Mouse (Mus musculus) midbrain, embryonic 12.5 days (tissue): ENCODE data around the gene Dvl2. TPM values are rescaled to one million over a fixed set of nuclear protein-coding genes. Genes with fewer than 3 reads are reported as not detected.
"Not testable (repeated sequence)": the region's sequence is repeated elsewhere in the genome, so short reads cannot be mapped to it uniquely, and the experiment has no call there.

Experiments used
- ATAC-seq: fragments of 200-750 bp; cut with Nextera tagmentation; 2 replicates; pipeline ENCODE4 v1.8.0; 2017; ENCODE audit warnings: low read depth, moderate TSS enrichment, moderate library complexity; ENCODE audit not compliant: low FRiP score
- H3K27ac ChIP-seq: fragments of 300-500 bp; sonication (generic); replicated peaks from 2 replicates; pipeline ENCODE4 v1.5.1; 2016; ENCODE audit warnings: mild to moderate bottlenecking
- H3K27me3 ChIP-seq: fragments of 300-500 bp; sonication (generic); 2 replicates; pipeline ENCODE4 v1.6.1; 2016; ENCODE audit warnings: mild to moderate bottlenecking
- H3K36me3 ChIP-seq: fragments of 300-500 bp; sonication (generic); 2 replicates; pipeline ENCODE4 v1.6.1; 2016
- H3K4me1 ChIP-seq: fragments of 300-500 bp; sonication (generic); 2 replicates; pipeline ENCODE4 v1.6.1; 2016
- H3K4me2 ChIP-seq: fragments of 300-500 bp; sonication (generic); replicated peaks from 2 replicates; pipeline ENCODE4 v1.6.1; 2016; ENCODE audit warnings: mild to moderate bottlenecking, moderate library complexity
- H3K4me3 ChIP-seq: fragments of 300-500 bp; sonication (generic); 2 replicates; pipeline ENCODE4 v1.5.1; 2016; ENCODE audit warnings: mild to moderate bottlenecking
- H3K9ac ChIP-seq: fragments of 300-500 bp; sonication (generic); replicated peaks from 2 replicates; pipeline ENCODE4 v1.6.1; 2016; ENCODE audit warnings: mild to moderate bottlenecking, moderate library complexity
- H3K9me3 ChIP-seq: fragments of 300-500 bp; sonication (generic); 2 replicates; pipeline ENCODE4 v1.6.1; 2016; ENCODE audit warnings: mild to moderate bottlenecking
- WGBS: fragments of 180-500 bp; shearing (Covaris S2); methylation state at CpG from one replicate; pipeline ENCODE4 v1.1.7; 2016; 5-methylcytosine and 5-hydroxymethylcytosine counted together
- polyA plus RNA-seq: library from polyadenylated mRNA; unstranded; fragments of >200 nt; fragmentation: Nextera tagmentation; extraction: Ambion mirVana; gene quantifications from 2 replicates; pipeline ENCODE4 v1.2.1, GENCODE M21; 2016

Dvl2 gene
- polyA plus RNA-seq = 45.3 and 49.2 TPM in 2 replicates

DNA sequence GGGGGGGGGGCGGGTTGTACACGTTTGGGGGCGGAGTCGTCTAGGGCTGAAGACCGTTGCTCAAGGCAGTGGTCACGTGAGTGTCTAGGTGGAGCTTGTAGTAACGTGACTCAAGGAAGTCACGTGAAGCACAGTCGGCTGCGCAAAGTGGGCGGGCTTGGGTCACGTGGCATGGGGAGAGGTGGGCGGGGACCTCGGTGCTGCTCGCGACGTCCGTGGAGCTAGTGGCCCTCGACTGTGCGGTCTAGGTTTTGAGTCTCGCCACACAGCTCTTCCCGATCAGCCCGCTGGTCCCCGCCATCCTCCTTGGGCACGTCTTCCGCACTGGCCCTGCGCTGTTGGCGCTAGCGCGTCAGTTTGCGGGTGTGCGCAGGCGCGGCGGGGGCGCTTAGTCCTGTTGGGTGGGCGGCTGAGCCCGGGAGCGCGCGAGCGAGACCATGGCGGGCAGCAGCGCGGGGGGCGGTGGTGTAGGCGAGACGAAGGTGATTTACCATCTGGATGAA is at the start of gene Dvl2:
TSS of gene Dvl2 (plus strand) at position 200 of the 503 bp plus-strand sequence.
- peak within 1 kb of the TSS; percentile 82 for H3K9ac ChIP-seq
- H3K4me3 ChIP-seq = peak within 1 kb of the TSS; percentile 79
- peak within 1 kb of the TSS; percentile 83 for H3K4me2 ChIP-seq
- 1% methylated on average over 44 of the region's 48 CpGs for WGBS
- H3K27me3 ChIP-seq = no peaks in the 10 kb centered on the region
- peak within 1 kb of the TSS; percentile 96 for H3K27ac ChIP-seq
- peaks cover 48% of the 10 kb centered on the region for H3K4me1 ChIP-seq
- no peaks in the 10 kb centered on the region for H3K9me3 ChIP-seq
- ATAC-seq = peak; percentile 61
- H3K36me3 ChIP-seq = peaks cover 34% of the 10 kb centered on the region

DNA sequence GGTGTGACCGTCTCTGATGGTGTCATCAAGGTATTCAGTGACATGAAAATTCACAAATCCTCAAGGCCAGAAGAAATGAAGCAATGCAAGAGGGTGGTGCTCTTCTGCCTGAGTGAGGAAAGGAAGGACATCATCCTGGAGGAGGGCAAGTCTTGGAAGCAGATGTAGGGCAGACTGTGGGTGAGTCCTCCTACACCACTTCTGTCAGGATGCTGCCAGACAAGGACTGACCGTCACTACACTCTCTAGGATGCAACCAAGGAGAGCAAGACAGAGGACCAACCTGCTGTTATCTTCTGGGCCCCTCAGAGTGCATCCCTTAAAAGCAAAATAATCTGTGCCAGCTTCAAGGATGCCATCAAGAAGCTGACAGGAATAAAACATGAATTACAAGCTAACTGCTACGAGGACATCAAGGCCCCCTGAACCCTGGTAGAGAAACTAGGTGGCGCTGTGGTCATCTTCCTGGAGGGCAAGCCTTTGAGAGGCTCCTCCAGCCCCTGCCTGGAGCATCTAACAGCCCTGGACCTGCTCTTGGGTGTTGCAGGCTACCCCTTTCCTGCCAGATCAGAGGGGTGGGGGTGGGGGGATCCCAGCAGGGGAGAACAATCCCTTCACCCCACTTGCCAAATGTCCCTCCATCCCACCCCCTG is 49.5 kb upstream of the Dvl2 start:
- peaks cover 16% of the 10 kb centered on the region for H3K27me3 ChIP-seq
- no peak for ATAC-seq
- no peaks in the 10 kb centered on the region for H3K36me3 ChIP-seq
- no peak overlapping the region for H3K4me2 ChIP-seq
- no peak overlapping the region for H3K4me3 ChIP-seq
- H3K9me3 ChIP-seq = no peaks in the 10 kb centered on the region
- peaks cover 17% of the 10 kb centered on the region for H3K4me1 ChIP-seq
- H3K9ac ChIP-seq = no peak overlapping the region
- no peak overlapping the region for H3K27ac ChIP-seq
- 40% methylated on average over 4 of the region's 4 CpGs for WGBS

DNA sequence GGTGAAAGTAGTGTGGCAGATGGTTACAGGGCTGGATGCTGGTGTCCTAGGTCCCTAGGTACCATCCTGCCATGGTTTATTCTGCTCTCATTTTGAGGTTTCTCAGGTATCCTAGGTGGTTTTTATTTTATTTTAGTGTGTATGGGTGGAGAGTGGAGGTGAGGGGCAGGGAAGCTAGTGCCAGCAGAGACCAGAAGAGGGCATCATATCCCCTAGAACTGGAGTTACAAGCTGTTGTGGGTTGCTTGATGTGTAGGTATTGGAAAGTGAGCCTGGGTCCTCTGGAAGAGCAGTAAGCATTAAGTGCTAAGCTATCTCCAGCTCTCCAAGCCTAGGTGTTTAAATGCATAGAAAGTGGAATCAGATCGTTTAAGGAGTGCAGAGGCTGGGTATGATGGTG is 48.1 kb upstream of the Dvl2 start:
- no peak overlapping the region for H3K27ac ChIP-seq
- H3K9ac ChIP-seq = no peak overlapping the region
- peaks cover 16% of the 10 kb centered on the region for H3K27me3 ChIP-seq
- ATAC-seq = no peak
- H3K4me2 ChIP-seq = no peak overlapping the region
- 46% methylated on average over 1 of the region's 1 CpGs for WGBS
- H3K36me3 ChIP-seq = no peaks in the 10 kb centered on the region
- H3K9me3 ChIP-seq = no peaks in the 10 kb centered on the region
- H3K4me3 ChIP-seq = no peak overlapping the region
- peaks cover 14% of the 10 kb centered on the region for H3K4me1 ChIP-seq

DNA sequence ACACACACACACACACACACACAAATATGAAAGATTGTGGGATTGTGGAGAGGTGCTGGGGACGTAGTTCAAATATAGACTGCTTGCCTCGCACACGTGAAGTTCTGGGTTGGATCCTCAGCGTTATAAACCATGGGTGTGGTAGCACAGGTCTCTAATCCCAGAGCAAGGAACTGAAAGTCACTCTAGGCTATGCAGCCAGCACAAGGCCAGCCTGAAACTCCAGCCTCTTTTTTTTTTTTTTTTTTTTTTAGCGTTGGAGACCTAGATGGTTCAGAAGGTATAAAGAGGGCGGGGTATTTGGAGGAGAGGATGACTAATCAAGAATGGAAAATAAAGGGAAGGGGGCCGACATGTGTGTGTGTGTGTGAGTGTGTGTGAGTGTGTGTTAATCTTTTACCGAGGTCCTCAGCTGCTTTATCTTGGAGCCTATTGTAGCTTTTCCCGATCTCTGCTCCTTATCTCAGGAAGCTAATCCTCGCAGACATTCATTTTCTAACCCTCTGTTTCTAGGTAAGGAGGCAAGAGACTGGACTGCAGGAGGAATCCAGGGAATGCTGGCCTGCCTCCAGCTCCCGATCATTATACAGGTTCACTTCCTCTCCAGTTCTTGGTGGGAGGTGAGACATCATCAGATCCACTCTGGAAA is 47.0 kb upstream of the Dvl2 start:
- H3K4me2 ChIP-seq = no peak overlapping the region
- no peaks in the 10 kb centered on the region for H3K9me3 ChIP-seq
- H3K36me3 ChIP-seq = no peaks in the 10 kb centered on the region
- WGBS = 71% methylated on average over 11 of the region's 11 CpGs
- no peak overlapping the region for H3K9ac ChIP-seq
- H3K4me3 ChIP-seq = no peak overlapping the region
- peaks cover 4% of the 10 kb centered on the region for H3K4me1 ChIP-seq
- peaks cover 21% of the 10 kb centered on the region for H3K27me3 ChIP-seq
- ATAC-seq = no peak
- H3K27ac ChIP-seq = no peak overlapping the region

DNA sequence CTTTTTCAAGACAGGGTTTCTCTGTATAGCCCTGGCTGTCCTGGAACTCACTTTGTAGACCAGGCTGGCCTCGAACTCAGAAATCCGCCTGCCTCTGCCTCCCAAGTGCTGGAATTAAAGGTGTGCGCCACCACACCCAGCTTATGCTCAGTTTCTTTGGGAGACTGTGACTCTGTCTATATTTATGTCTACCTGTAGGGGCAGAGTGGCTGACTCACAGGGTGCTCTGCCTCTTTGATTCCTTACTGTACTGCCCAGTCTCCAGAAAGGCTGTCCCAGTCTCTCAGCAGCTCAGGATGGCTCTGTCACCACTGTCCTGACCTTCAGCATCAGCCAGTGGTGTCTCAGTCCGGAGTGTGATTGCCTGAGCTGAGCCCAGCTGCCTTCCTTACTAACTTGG is 44.8 kb upstream of the Dvl2 start:
- not testable (repeated sequence) for H3K36me3 ChIP-seq, H3K9me3 ChIP-seq, H3K4me3 ChIP-seq, H3K27ac ChIP-seq, H3K4me2 ChIP-seq, H3K4me1 ChIP-seq, H3K9ac ChIP-seq, ATAC-seq
- H3K27me3 ChIP-seq = peaks cover 16% of the 10 kb centered on the region
- 75% methylated on average over 4 of the region's 4 CpGs for WGBS

DNA sequence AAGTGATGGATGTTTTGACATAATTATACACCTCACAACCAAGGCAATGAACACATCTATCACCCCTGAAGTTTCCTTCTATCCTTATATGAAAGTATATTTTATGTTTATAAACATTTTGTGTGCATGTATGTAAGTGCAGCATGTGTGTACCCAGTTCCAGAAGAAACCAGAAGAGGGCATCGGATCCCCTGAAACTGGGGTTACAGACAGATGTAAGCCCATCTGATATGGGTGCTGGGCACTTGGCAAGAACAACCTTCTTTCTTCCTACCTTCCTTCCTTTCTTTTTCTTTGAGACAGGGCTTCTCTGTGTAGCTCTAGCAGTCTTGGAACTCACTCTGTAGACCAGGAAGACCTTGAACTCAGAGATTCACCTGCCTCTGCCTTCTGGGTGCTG is 44.2 kb upstream of the Dvl2 start:
- Histone ChIP-seq H3K4me1 (no peaks in the 10 kb centered on the region), H3K9ac (no peak overlapping the region), H3K4me2 (no peak overlapping the region), H3K36me3 (no peaks in the 10 kb centered on the region), H3K27ac (no peak overlapping the region), H3K9me3 (no peaks in the 10 kb centered on the region), H3K27me3 (peaks cover 21% of the 10 kb centered on the region), H3K4me3 (no peak overlapping the region)
- WGBS = 88% methylated on average over 1 of the region's 1 CpGs
- no peak for ATAC-seq

DNA sequence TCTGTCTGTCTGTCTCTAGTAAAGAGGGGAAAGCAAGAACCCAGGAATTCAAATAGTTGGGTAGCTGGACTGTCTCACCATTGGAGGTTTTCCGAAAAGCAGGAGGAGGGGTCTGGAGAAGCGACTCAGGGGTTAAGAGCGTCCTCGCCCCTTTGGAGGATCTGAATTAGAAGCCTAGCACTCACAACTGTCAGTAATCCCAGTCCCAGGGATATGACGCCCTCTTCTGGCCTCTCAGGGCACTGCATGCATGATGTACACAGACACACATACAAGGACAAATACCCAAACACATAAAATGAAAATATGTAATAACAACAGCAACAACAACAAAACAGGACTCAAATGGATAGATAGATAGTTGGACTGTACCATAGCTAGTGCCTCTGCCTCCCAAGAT is 39.8 kb upstream of the Dvl2 start:
- Histone ChIP-seq H3K4me2 (no peak overlapping the region), H3K9me3 (no peaks in the 10 kb centered on the region), H3K36me3 (no peaks in the 10 kb centered on the region), H3K27me3 (peaks cover 51% of the 10 kb centered on the region), H3K4me1 (no peaks in the 10 kb centered on the region), H3K27ac (no peak overlapping the region), H3K9ac (no peak overlapping the region), H3K4me3 (no peak overlapping the region)
- WGBS = 29% methylated on average over 5 of the region's 5 CpGs
- no peak for ATAC-seq

DNA sequence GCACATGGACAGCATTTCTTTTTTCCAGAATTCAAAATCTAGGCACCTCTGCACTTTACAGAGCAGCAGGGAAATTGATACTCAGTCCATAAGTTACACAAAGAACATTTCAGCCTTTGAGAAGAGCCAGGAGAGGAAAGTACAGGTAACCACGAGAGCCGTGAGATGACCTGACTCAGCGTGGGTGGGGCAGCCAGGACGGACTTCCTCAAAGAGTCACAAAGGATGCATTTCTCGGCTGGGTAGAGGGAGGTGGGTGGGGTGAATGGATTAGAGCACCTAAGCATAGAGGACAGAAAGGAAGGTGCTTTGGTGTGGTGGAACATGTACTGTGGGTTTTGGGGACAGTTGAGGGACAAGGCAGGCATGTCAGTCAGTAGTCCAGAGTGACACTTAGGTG is 38.6 kb upstream of the Dvl2 start:
- peaks cover 63% of the 10 kb centered on the region for H3K27me3 ChIP-seq
- ATAC-seq = no peak
- H3K9me3 ChIP-seq = no peaks in the 10 kb centered on the region
- H3K36me3 ChIP-seq = no peaks in the 10 kb centered on the region
- no peak overlapping the region for H3K9ac ChIP-seq
- peaks cover 10% of the 10 kb centered on the region for H3K4me1 ChIP-seq
- WGBS = 57% methylated on average over 5 of the region's 5 CpGs
- no peak overlapping the region for H3K4me3 ChIP-seq
- H3K4me2 ChIP-seq = no peak overlapping the region
- no peak overlapping the region for H3K27ac ChIP-seq

DNA sequence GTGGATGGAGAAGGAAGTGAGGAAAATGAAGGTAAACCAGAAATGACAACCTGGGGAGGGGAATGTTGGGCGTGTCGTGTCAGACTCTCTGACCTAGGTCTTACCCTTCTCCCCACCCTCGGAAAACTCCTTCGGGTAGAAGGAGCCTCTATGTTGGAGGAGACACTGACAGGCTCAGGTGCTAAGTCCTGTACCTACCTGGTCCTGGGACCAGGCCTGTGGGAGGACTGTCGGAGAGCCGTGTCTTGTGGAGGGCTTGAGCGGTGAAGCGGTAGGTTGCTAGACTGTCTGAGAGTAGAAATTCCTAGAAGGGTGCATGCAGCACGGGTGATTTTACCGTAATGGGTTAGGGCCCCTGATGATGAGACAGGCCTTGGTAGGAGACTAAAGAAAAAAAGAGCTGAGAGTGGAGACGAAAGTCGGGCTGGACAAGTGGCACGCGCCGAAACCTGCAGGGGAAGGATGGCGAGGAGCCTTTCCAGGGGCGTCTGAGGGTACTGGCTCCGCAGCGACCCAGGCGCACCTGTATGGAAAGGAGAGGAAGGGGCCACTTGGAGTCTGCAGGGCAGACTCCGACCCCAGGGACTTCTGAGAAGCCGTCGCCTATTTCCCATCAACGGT is 35.6 kb upstream of the Dvl2 start, which contains the start of gene Cldn7:
TSS of gene Cldn7 (plus strand) at position 130 of the 621 bp plus-strand sequence.
- no peak within 1 kb of the TSS for H3K27ac ChIP-seq
- H3K9me3 ChIP-seq = no peaks in the 10 kb centered on the region
- no peak within 1 kb of the TSS for H3K9ac ChIP-seq
- no peak for ATAC-seq
- H3K4me3 ChIP-seq = 0 out of 2 replicates have a peak within 1 kb of the TSS, but pooled peaks have one; percentile 2
- H3K36me3 ChIP-seq = peaks cover 22% of the 10 kb centered on the region
- H3K4me2 ChIP-seq = no peak within 1 kb of the TSS
- peaks cover 79% of the 10 kb centered on the region for H3K27me3 ChIP-seq
- WGBS = 11% methylated on average over 24 of the region's 24 CpGs
- H3K4me1 ChIP-seq = peaks cover 11% of the 10 kb centered on the region

DNA sequence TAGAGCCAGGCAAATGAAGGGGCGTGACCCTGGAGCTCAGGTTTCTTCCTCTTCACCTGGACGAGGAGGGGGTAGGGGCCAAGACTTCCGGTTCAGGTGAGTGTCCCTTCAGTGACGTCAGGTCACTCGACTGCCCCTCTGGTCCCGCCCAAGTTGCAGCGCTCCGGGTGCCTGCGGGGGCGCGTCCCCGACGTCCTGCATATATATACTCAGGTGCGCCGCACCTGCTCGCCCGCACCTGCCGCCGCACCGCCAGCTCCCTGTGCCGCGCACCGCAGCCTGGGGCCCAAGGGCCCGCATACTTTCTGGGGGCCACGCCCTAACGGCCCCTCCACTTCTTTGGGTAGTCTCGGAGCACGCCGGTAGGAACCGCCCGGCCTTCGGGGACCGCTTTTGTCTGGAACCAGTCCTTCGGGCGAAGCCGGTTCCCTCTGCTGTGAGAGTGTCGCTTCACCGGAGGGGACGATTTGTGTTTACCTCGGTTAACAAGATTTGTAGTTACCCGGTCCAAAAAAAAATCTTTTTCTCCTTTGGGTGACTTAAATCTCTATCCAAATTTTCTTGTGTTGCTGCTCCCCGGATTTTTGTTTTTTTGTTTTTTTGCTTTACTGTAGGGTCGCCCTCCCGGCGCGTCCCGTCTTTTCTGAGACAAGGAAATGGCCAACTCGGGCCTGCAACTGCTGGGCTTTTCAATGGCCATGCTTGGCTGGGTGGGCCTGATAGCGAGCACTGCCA is 35.0 kb upstream of the Dvl2 start:
- no peak for ATAC-seq
- H3K27ac ChIP-seq = no peak overlapping the region
- H3K9ac ChIP-seq = 0 out of 2 replicates have a peak overlapping the region, but pooled peaks have one; percentile 51
- peaks cover 79% of the 10 kb centered on the region for H3K27me3 ChIP-seq
- peak overlapping the region; percentile 25; the same call in 1 of the 2 replicates for H3K4me3 ChIP-seq
- H3K4me2 ChIP-seq = no peak overlapping the region; the same call in 1 of the 2 replicates
- peaks cover 29% of the 10 kb centered on the region for H3K36me3 ChIP-seq
- 3% methylated on average over 49 of the region's 49 CpGs for WGBS
- peaks cover 11% of the 10 kb centered on the region for H3K4me1 ChIP-seq
- H3K9me3 ChIP-seq = no peaks in the 10 kb centered on the region

DNA sequence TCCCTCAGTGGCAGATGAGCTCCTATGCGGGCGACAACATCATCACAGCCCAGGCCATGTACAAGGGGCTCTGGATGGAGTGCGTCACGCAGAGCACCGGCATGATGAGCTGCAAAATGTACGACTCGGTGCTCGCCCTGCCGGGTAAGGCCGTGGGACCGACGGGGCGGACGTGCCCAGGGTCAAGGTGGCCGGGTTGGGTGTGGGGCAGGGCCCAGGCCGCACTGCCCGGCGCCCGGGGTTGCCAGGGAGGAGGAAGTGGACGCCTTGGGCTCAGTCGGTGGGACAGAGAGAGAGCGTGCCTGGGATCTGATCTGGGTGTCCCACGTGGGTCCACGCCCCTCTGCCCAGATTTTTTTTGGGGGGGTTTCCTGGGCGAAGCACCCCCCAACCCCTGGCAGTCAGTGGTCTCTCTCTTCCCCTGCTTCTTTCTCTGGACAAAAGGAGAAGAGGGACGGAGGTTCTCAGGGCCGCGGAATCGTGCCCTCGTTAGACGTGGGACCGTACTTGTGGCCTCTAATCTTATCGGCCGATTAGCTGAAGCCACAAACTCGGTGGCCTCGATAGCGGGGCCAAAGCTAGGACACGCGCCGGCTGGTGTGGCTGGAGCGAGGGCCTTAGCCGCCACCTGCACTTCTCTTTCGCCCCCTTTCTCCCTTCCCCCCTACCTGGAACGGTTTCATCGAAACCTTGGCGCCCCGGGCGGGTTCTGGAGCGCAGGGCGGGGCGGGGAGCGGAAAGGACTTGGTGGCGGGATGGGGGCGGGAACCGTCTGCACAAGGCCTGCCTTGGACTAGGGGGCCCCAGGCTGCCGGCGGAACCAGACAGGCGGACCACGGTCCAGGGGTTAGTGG is 34.2 kb upstream of the Dvl2 start:
- peak overlapping the region; percentile 47 for H3K4me2 ChIP-seq
- H3K9me3 ChIP-seq = no peaks in the 10 kb centered on the region
- no peak overlapping the region for H3K27ac ChIP-seq
- peaks cover 11% of the 10 kb centered on the region for H3K4me1 ChIP-seq
- peak overlapping the region; percentile 25 for H3K4me3 ChIP-seq
- 1% methylated on average over 56 of the region's 59 CpGs for WGBS
- H3K36me3 ChIP-seq = peaks cover 33% of the 10 kb centered on the region
- H3K27me3 ChIP-seq = peaks cover 75% of the 10 kb centered on the region
- H3K9ac ChIP-seq = peak overlapping the region; percentile 51
- ATAC-seq = no peak
